Mouse (Mus musculus) forebrain, postnatal 0 days (tissue): Measurements from ENCODE around the gene Bend7. TPM values are rescaled to one million over a fixed set of nuclear protein-coding genes. Genes with fewer than 3 reads are reported as not detected.

Experiments
- ATAC-seq: fragments of 200-750 bp; cut with Nextera tagmentation; 2 replicates; pipeline ENCODE4 v1.8.0; 2017; ENCODE audit warnings: mild to moderate bottlenecking, moderate library complexity
- DNase-seq: peaks from one replicate; pipeline ENCODE4 v3.0.0-alpha.2; 2015
- H3K27ac ChIP-seq: fragments of 300-500 bp; sonication (generic); 2 replicates; pipeline ENCODE4 v1.5.1; 2014; ENCODE audit warnings: low read depth, mild to moderate bottlenecking, antibody characterized with exemption, low read length, moderate library complexity, mixed read lengths
- H3K27me3 ChIP-seq: fragments of 300-500 bp; sonication (generic); 2 replicates; pipeline ENCODE4 v1.6.1; 2014; ENCODE audit warnings: mild to moderate bottlenecking, low read length, mixed read lengths; ENCODE audit not compliant: insufficient read depth
- H3K36me3 ChIP-seq: fragments of 300-500 bp; sonication (generic); 2 replicates; pipeline ENCODE4 v1.6.1; 2014; ENCODE audit warnings: mild to moderate bottlenecking, moderate library complexity; ENCODE audit not compliant: insufficient read depth
- H3K4me1 ChIP-seq: fragments of 300-500 bp; sonication (generic); 2 replicates; pipeline ENCODE4 v1.6.1; 2014; ENCODE audit warnings: antibody characterized with exemption; ENCODE audit not compliant: insufficient read depth
- H3K4me2 ChIP-seq: fragments of 300-500 bp; sonication (generic); 2 replicates; pipeline ENCODE4 v1.6.1; 2014; ENCODE audit warnings: low read depth, mild to moderate bottlenecking, moderate library complexity
- H3K4me3 ChIP-seq: fragments of 300-500 bp; sonication (generic); 2 replicates; pipeline ENCODE4 v1.5.1; 2014; ENCODE audit warnings: low read depth, low read length, mixed read lengths
- H3K9ac ChIP-seq: fragments of 300-500 bp; sonication (generic); 2 replicates; pipeline ENCODE4 v1.6.1; 2014; ENCODE audit warnings: mild to moderate bottlenecking
- H3K9me3 ChIP-seq: fragments of 300-500 bp; sonication (generic); 2 replicates; pipeline ENCODE4 v1.6.1; 2016; ENCODE audit warnings: low read length
- CTCF ChIP-seq: sonication (generic); IDR thresholded peaks from 2 replicates; pipeline ENCODE4 v1.5.1; 2016; ENCODE audit warnings: antibody characterized with exemption, control low read depth, low read depth
- WGBS: fragments of 180-500 bp; shearing (Covaris S2); extraction: QIAGEN DNeasy Blood & Tissue Kit; methylation state at CpG from one replicate; pipeline ENCODE4 v1.1.7; 2014; 5-methylcytosine and 5-hydroxymethylcytosine counted together
- polyA plus RNA-seq: library from polyadenylated mRNA; unstranded; fragments of >200 nt; fragmentation: Nextera tagmentation; extraction: Ambion mirVana; gene quantifications from 2 replicates; pipeline ENCODE4 v1.2.1, GENCODE M21; 2015
- total RNA-seq: library from RNA; depleted of rRNA; stranded (reverse); fragments of >200 nt; gene quantifications from 2 replicates; pipeline ENCODE4 v1.2.3, GENCODE M21; 2014

Gene Bend7
- total and polyA plus RNA-seq, 2 experiments from 2014 or later = 2.8 to 4.4 TPM

- H3K36me3 ChIP-seq = no peaks in the 10 kb centered on the region
- ATAC-seq = no peak
- no peaks in the 10 kb centered on the region for H3K4me1 ChIP-seq
- no peak for TF ChIP-seq CTCF
- H3K27me3 ChIP-seq = no peaks in the 10 kb centered on the region
- H3K4me3 ChIP-seq = no peak overlapping the region
- 72% methylated on average over 5 of the region's 5 CpGs for WGBS
- H3K27ac ChIP-seq = no peak overlapping the region
- H3K4me2 ChIP-seq = no peak overlapping the region
- DNase-seq = no peak
- no peak overlapping the region for H3K9ac ChIP-seq
- no peaks in the 10 kb centered on the region for H3K9me3 ChIP-seq
Measured at GRCm38 (mm10) chr2:4760741-4761140, 43.1 kb downstream of the Bend7 start.

- Histone ChIP-seq H3K36me3 (no peaks in the 10 kb centered on the region), H3K4me2 (no peak overlapping the region), H3K27me3 (no peaks in the 10 kb centered on the region), H3K4me1 (no peaks in the 10 kb centered on the region), H3K27ac (no peak overlapping the region), H3K9me3 (no peaks in the 10 kb centered on the region), H3K4me3 (no peak overlapping the region), H3K9ac (no peak overlapping the region)
- DNase-seq (no peak), ATAC-seq (no peak)
- no peak for TF ChIP-seq CTCF
- 86% methylated on average over 5 of the region's 5 CpGs for WGBS
Measured at GRCm38 (mm10) chr2:4761906-4762305, 44.3 kb downstream of the Bend7 start.

- TF ChIP-seq CTCF = no peak
- Histone ChIP-seq H3K9ac (no peak overlapping the region), H3K9me3 (no peaks in the 10 kb centered on the region), H3K36me3 (no peaks in the 10 kb centered on the region), H3K4me2 (no peak overlapping the region), H3K4me3 (no peak overlapping the region), H3K27ac (no peak overlapping the region), H3K27me3 (no peaks in the 10 kb centered on the region), H3K4me1 (no peaks in the 10 kb centered on the region)
- WGBS = 89% methylated on average over 3 of the region's 3 CpGs
- ATAC-seq = no peak
- no peak for DNase-seq
Measured at GRCm38 (mm10) chr2:4764071-4764470, 46.4 kb downstream of the Bend7 start.

- Histone ChIP-seq H3K27ac (no peak overlapping the region), H3K9me3 (no peaks in the 10 kb centered on the region), H3K4me1 (no peaks in the 10 kb centered on the region), H3K9ac (no peak overlapping the region), H3K4me3 (no peak overlapping the region), H3K27me3 (no peaks in the 10 kb centered on the region), H3K36me3 (no peaks in the 10 kb centered on the region), H3K4me2 (no peak overlapping the region)
- TF ChIP-seq CTCF = no peak
- WGBS = 85% methylated on average over 2 of the region's 2 CpGs
- no peak for DNase-seq
- ATAC-seq = no peak
Measured at GRCm38 (mm10) chr2:4770376-4770775, 52.7 kb downstream of the Bend7 start.

- no peak for ATAC-seq
- Histone ChIP-seq H3K4me1 (no peaks in the 10 kb centered on the region), H3K27me3 (no peaks in the 10 kb centered on the region), H3K4me2 (no peak overlapping the region), H3K36me3 (no peaks in the 10 kb centered on the region), H3K9me3 (no peaks in the 10 kb centered on the region), H3K9ac (no peak overlapping the region), H3K4me3 (no peak overlapping the region), H3K27ac (no peak overlapping the region)
- no peak for DNase-seq
- no peak for TF ChIP-seq CTCF
- WGBS = 95% methylated on average over 6 of the region's 6 CpGs
Measured at GRCm38 (mm10) chr2:4773911-4774310, 56.3 kb downstream of the Bend7 start.

GRCm38 (mm10) chr2:4777291-4777690 is 59.7 kb downstream of the Bend7 start:
- H3K27ac ChIP-seq = no peak overlapping the region
- H3K36me3 ChIP-seq = no peaks in the 10 kb centered on the region; the same call in 1 of the 2 replicates
- H3K9ac ChIP-seq = no peak overlapping the region
- H3K27me3 ChIP-seq = no peaks in the 10 kb centered on the region
- H3K4me2 ChIP-seq = no peak overlapping the region
- H3K9me3 ChIP-seq = no peaks in the 10 kb centered on the region
- WGBS = 96% methylated on average over 8 of the region's 8 CpGs
- H3K4me3 ChIP-seq = no peak overlapping the region
- ATAC-seq (no peak), DNase-seq (no peak)
- H3K4me1 ChIP-seq = no peaks in the 10 kb centered on the region
- no peak for TF ChIP-seq CTCF

GRCm38 (mm10) chr2:4781641-4782040 is 64.0 kb downstream of the Bend7 start:
- no peaks in the 10 kb centered on the region for H3K4me1 ChIP-seq
- no peak overlapping the region for H3K4me3 ChIP-seq
- TF ChIP-seq CTCF = no peak
- 86% methylated on average over 3 of the region's 3 CpGs for WGBS
- H3K9ac ChIP-seq = no peak overlapping the region
- H3K27ac ChIP-seq = no peak overlapping the region
- no peaks in the 10 kb centered on the region for H3K27me3 ChIP-seq
- ATAC-seq = no peak
- no peaks in the 10 kb centered on the region for H3K9me3 ChIP-seq
- no peaks in the 10 kb centered on the region; the same call in 1 of the 2 replicates for H3K36me3 ChIP-seq
- no peak for DNase-seq
- no peak overlapping the region for H3K4me2 ChIP-seq

GRCm38 (mm10) chr2:4782401-4782800 is 64.8 kb downstream of the Bend7 start:
- Histone ChIP-seq H3K36me3 (no peaks in the 10 kb centered on the region; the same call in 1 of the 2 replicates), H3K27me3 (no peaks in the 10 kb centered on the region), H3K4me3 (no peak overlapping the region), H3K4me2 (no peak overlapping the region), H3K9me3 (no peaks in the 10 kb centered on the region), H3K9ac (no peak overlapping the region), H3K27ac (no peak overlapping the region), H3K4me1 (no peaks in the 10 kb centered on the region)
- DNase-seq (no peak), ATAC-seq (no peak)
- whole genome bisulfite sequencing = 32% methylated on average over 4 of the region's 4 CpGs
- TF ChIP-seq CTCF = no peak
